Mouse (Mus musculus) intestine, postnatal 0 days (tissue): ENCODE measurements at regions not wholly inside any gene's neighbourhood (a gene's known extent, or its start where the extent isn't known, plus 50 kb on each side); places are given as distances from the start of the nearest gene placed in this dataset.

ENCODE experiments used
- ATAC-seq: fragments of 200-750 bp; cut with Nextera tagmentation; 2 replicates; pipeline ENCODE4 v1.8.0; 2017; ENCODE audit warnings: mild to moderate bottlenecking, moderate TSS enrichment, moderate library complexity
- H3K27ac ChIP-seq: fragments of 300-500 bp; sonication (generic); 2 replicates; pipeline ENCODE4 v1.5.1; 2014; ENCODE audit warnings: mild to moderate bottlenecking, low read depth, low read length, moderate library complexity
- H3K27me3 ChIP-seq: fragments of 300-500 bp; sonication (generic); replicated peaks from 2 replicates; pipeline ENCODE4 v1.6.1; 2014; ENCODE audit warnings: low read length, mixed read lengths; ENCODE audit not compliant: control insufficient read depth, insufficient read depth
- H3K36me3 ChIP-seq: fragments of 300-500 bp; sonication (generic); 2 replicates; pipeline ENCODE4 v1.6.1; 2014; ENCODE audit warnings: mild to moderate bottlenecking, moderate library complexity; ENCODE audit not compliant: control insufficient read depth, insufficient read depth
- H3K4me1 ChIP-seq: fragments of 300-500 bp; sonication (generic); replicated peaks from 2 replicates; pipeline ENCODE4 v1.6.1; 2014; ENCODE audit warnings: antibody characterized with exemption, low read length, mixed read lengths; ENCODE audit not compliant: control insufficient read depth, insufficient read depth
- H3K4me2 ChIP-seq: fragments of 300-500 bp; sonication (generic); replicated peaks from 2 replicates; pipeline ENCODE4 v1.6.1; 2014; ENCODE audit warnings: low read depth, mild to moderate bottlenecking, moderate library complexity
- H3K4me3 ChIP-seq: fragments of 300-500 bp; sonication (generic); 2 replicates; pipeline ENCODE4 v1.5.1; 2014; ENCODE audit warnings: low read depth, low read length
- H3K9ac ChIP-seq: fragments of 300-500 bp; sonication (generic); 2 replicates; pipeline ENCODE4 v1.6.1; 2014; ENCODE audit warnings: mild to moderate bottlenecking, low read depth, low read length
- H3K9me3 ChIP-seq: fragments of 300-500 bp; sonication (generic); 2 replicates; pipeline ENCODE4 v1.6.1; 2016; ENCODE audit warnings: mixed run types; ENCODE audit not compliant: control insufficient read depth
- CTCF ChIP-seq: sonication (generic); IDR thresholded peaks from 2 replicates; pipeline ENCODE4 v1.5.1; 2016; ENCODE audit warnings: low read depth, mild to moderate bottlenecking, control low read depth, antibody characterized with exemption, moderate library complexity
- WGBS: fragments of 180-500 bp; shearing (Covaris S2); extraction: QIAGEN DNeasy Blood & Tissue Kit; methylation state at CpG from one replicate; pipeline ENCODE4 v1.1.7; 2014; 5-methylcytosine and 5-hydroxymethylcytosine counted together

DNA sequence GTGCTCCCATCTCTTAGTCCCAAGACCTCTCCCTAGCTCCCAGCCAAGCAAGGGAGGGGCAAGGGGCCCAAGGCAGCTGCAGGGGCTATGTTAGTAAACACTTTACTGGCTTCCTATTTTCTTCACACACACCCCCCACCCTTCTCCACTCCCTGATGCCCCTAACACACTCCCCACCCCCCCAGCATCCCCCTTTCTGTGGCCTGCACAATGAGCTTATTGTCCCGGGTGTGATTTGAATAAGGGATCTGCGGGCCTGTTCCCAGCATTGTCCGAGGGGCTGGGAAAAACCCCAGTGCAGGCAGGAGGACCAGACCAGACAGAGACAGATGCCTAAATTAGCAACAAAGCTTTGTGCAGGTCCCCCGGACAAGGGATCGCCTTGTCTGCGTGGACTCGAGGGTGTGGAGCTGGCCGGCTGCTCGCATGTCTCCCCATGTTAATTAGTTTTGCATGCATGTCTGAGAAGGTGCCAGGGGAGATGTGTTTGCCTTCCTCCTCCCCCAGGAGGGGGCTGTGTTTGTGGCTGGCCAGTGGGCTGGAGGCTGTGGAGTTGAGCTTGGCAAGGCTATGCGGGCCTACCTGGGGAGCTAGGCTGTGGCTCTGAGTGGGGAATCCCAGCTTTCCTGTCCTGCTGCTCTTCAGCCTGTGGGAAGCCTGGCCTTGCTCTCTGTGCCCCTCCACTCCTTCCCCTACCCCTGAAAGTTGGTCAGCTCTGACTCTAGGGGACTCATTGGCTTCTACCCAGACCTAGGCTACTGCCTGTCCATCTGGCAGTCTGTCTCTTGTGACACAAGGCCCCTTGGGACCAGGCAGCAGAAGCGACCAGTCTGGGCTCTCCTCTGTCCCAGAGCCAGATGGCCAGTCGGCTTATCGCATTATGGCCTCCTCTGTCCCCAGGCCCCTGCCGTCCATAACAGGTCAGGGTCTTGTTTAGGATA is 59.8 kb upstream of the Polg start:
- Histone ChIP-seq H3K4me1 (no peaks in the 10 kb centered on the region), H3K4me2 (no peak overlapping the region), H3K9me3 (no peaks in the 10 kb centered on the region), H3K9ac (no peak overlapping the region), H3K36me3 (no peaks in the 10 kb centered on the region), H3K27me3 (peaks cover 33% of the 10 kb centered on the region), H3K27ac (no peak overlapping the region), H3K4me3 (no peak overlapping the region)
- 45% methylated on average over 14 of the region's 14 CpGs for WGBS
- no peak for TF ChIP-seq CTCF
- ATAC-seq: no peak

DNA sequence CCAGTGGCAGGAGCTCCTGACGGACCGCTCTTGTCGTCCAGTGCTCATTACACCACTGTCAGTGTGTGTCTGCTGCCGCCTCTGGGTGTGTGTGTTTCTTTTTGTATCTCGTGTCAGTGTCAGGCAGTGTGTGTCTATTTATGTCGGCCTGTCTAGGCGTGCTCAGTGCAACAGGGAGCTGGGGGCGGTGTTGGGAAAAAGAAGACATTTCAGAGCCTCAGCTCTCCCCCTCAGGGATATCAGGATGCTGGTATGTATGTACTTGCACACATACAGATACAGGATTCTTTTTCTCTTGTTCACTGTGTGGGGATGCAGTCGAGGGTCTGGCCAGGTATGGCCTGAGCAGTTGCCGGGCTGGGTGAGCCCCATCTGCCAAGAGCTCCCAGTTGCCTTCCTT is 58.8 kb upstream of the Polg start:
- peaks cover 24% of the 10 kb centered on the region for H3K27me3 ChIP-seq
- WGBS: 72% methylated on average over 10 of the region's 10 CpGs

DNA sequence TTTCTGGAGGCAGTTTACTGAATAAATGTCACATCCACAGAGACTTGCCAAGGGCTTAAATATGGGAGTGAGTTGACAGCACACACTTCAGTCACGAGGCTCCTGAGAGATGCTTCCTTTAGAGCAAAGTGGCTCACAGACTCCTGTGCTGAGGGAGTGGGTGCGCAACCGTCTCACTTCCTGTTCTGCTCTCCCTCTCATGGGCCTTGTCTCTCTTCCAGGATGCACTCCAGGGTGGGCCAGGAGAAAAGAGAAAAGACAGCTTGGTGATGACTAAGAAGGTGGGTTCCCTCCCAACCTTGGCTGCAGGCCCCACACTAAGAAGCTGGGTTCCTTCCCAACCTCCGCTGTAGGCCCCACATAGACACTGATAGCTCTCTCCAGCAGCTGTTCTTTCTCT is 57.5 kb upstream of the Polg start:
- 64% methylated on average over 4 of the region's 4 CpGs for WGBS
- Histone ChIP-seq H3K4me2 (no peak overlapping the region), H3K36me3 (no peaks in the 10 kb centered on the region), H3K27ac (no peak overlapping the region), H3K9me3 (no peaks in the 10 kb centered on the region), H3K27me3 (peaks cover 21% of the 10 kb centered on the region), H3K9ac (no peak overlapping the region), H3K4me3 (no peak overlapping the region), H3K4me1 (no peaks in the 10 kb centered on the region)
- no peak for ATAC-seq
- TF ChIP-seq CTCF: no peak

More for the DNA sequence above, 58.8 kb upstream of the Polg start:
- H3K4me1 ChIP-seq: no peaks in the 10 kb centered on the region
- H3K4me2 ChIP-seq: no peak overlapping the region
- no peak for ATAC-seq
- TF ChIP-seq CTCF: no peak
- no peak overlapping the region for H3K4me3 ChIP-seq
- no peaks in the 10 kb centered on the region for H3K36me3 ChIP-seq
- H3K9me3 ChIP-seq: no peaks in the 10 kb centered on the region
- no peak overlapping the region for H3K9ac ChIP-seq
- no peak overlapping the region for H3K27ac ChIP-seq

DNA sequence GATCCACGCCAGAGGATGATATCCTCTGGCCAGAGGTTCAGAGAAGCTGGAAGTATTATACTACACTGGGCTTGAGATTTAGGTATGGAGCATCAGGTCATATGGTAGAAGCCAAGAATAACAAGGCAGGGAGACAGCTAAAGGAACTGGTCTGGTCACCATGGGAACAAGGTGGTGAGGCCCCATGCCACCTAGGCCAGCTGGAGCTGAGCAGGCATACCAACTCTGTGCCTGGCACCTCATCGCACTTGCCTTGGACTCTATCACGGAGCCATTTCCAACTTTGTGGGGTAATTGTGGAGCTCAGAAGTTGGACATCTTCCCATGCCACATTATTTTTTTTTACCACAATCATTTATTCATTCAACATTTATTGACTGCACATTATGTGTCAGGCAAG is 55.9 kb upstream of the Polg start:
- ATAC-seq: no peak
- Histone ChIP-seq H3K27me3 (peaks cover 26% of the 10 kb centered on the region), H3K9ac (no peak overlapping the region), H3K9me3 (no peaks in the 10 kb centered on the region), H3K27ac (no peak overlapping the region), H3K4me2 (no peak overlapping the region), H3K4me3 (no peak overlapping the region), H3K36me3 (no peaks in the 10 kb centered on the region), H3K4me1 (no peaks in the 10 kb centered on the region)
- 88% methylated on average over 3 of the region's 3 CpGs for WGBS
- no peak for TF ChIP-seq CTCF

DNA sequence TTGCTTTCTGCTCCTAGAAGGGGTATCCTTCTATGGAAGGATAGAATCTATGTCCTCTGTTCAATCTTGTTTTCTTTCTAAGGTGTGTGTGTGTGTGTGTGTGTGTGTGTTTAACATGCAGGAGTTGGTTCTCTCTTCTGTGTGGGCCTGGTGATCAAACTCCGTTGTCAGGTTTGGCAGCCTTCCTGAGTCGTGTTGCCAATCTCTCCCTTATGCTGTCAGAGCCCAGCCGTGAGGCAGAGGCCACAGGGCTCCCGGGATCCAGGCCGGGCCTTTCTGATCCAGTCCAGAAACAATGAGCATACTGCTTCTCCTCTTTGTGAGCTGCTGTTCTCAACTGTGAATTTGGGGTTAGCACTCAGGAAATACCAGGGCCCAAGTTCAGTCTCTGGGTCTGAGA is 55.1 kb upstream of the Polg start:
- Histone ChIP-seq H3K27me3 (peaks cover 27% of the 10 kb centered on the region), H3K4me2 (no peak overlapping the region), H3K4me1 (no peaks in the 10 kb centered on the region), H3K27ac (no peak overlapping the region), H3K36me3 (no peaks in the 10 kb centered on the region), H3K9ac (no peak overlapping the region), H3K9me3 (no peaks in the 10 kb centered on the region), H3K4me3 (no peak overlapping the region)
- no peak for TF ChIP-seq CTCF
- no peak for ATAC-seq
- 45% methylated on average over 5 of the region's 5 CpGs for WGBS

DNA sequence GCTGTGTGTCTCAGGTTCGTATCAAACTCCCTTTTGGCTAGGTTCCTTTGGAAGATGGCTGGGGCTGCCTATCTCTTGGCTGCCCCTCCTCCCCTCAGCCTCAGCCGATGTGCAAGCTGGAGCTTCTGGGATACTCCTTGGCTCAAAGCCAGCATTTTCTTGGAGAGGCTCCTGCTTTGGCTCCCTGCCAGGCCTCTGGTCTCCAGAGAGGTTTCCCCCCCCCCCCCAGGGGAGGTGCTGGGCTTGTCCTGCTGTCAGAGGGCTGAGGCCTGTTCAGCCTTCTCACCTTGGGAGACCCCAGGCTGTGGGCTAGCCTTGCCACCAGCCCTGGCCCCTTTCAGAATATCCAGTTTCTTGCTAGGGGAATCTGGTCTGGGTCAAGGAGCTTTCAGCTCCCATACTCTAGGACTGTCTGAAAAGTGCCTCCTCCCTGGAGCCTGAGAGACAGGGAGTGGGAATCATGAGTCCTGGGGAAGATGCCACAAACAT is 54.1 kb upstream of the Polg start:
- ATAC-seq: no peak
- no peak overlapping the region for H3K4me2 ChIP-seq
- no peaks in the 10 kb centered on the region for H3K36me3 ChIP-seq
- WGBS: 15% methylated on average over 2 of the region's 2 CpGs
- no peaks in the 10 kb centered on the region for H3K9me3 ChIP-seq
- H3K27ac ChIP-seq: no peak overlapping the region
- no peak overlapping the region for H3K4me3 ChIP-seq
- TF ChIP-seq CTCF: no peak
- H3K4me1 ChIP-seq: no peaks in the 10 kb centered on the region
- H3K27me3 ChIP-seq: peaks cover 36% of the 10 kb centered on the region
- H3K9ac ChIP-seq: no peak overlapping the region
